Mouse (Mus musculus) induced T-regulatory cell, adult 2 months (primary cell): ENCODE measurements around the gene Plin3.

Source experiments
- DNase-seq: peaks from one replicate; pipeline ENCODE4 v3.0.0-alpha.2; 2012; ENCODE audit warnings: low read depth

Gene Plin3

GRCm38 (mm10) chr17:56241541-56242401, 50.9 kb downstream of the Plin3 start:
- DNase-seq: peak; percentile 90

- no peak for DNase-seq
These were observed 58.7 kb downstream of the Plin3 start for GRCm38 (mm10) chr17:56233818-56234469.

GRCm38 (mm10) chr17:56233389-56233788, 59.3 kb downstream of the Plin3 start:
- DNase-seq: no peak

GRCm38 (mm10) chr17:56229943-56230342, 62.7 kb downstream of the Plin3 start:
- DNase-seq: no peak
